Mouse (Mus musculus): ENCODE measurements around the gene Kif24. TPM values are rescaled to one million over a fixed set of nuclear protein-coding genes. Genes with fewer than 3 reads are reported as not detected.

Gene Kif24
- polyA plus RNA-seq, 1 experiment: 0.39 TPM

- TF ChIP-seq POLR2A (IDR thresholded peaks at IDR 0.05; ENCODE audit: borderline replicate concordance, insufficient read depth, low read length) (no peak), CTCF (IDR thresholded peaks at IDR 0.05; ENCODE audit: borderline replicate concordance, insufficient read depth, low read depth, low read length) (no peak)
- H3K4me1 ChIP-seq (ENCODE audit: control insufficient read depth, insufficient read depth, low read length): no peaks in the 10 kb centered on the region
- no peaks in the 10 kb centered on the region for H3K27me3 ChIP-seq (ENCODE audit: control insufficient read depth, insufficient read depth, low read length)
- H3K4me3 ChIP-seq (replicated peaks; ENCODE audit: insufficient read depth, low read depth, low read length): no peak overlapping the region
- DNase-seq: no peak
- no peak overlapping the region for H3K27ac ChIP-seq (ENCODE audit: insufficient read depth, low read length)
- 86% methylated on average over 4 of the region's 4 CpGs for WGBS
Observed at GRCm38 (mm10) chr4:41442790-41443302, 21.8 kb downstream of the Kif24 start.

DNA sequence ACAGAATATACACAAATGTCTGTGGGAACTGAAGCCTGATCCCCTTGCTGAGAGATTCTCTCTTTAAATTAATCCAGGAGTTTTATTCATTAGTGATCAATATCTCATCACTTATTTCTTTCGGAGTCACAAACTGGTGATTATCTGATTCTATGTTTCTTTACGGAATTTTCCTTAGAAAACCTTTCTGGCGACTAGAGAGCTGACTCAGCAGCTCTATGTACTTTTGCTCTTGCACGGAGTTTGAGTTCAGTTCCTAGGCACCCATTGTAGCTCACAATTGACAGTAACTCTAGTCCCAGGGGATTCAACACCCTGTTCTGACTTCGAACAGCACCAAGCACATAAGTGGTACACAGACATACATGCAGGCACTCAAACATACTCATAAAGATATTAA lies 25.8 kb downstream of the Kif24 start:
- no peak for DNase-seq
- no peaks in the 10 kb centered on the region for H3K27me3 ChIP-seq (ENCODE audit: control insufficient read depth, insufficient read depth, low read length)

DNA sequence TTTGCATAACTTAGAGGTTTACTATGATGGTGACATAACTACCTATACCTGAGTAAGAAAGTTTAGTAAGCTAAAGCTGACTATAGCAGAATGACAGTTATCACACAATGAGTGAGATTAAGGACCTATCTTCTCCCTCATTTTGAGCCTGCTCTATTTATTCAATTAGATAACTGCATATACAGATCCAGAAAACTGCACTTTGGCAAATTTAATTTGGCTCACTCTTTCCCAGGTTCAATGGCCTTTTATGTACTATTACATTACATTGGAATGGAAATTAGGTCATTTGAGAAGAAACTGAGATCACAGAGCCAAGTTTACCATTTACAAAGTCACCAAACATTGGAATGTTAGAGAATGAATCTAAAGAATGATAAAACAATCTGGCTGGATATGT lies 47.7 kb downstream of the Kif24 start:
- H3K4me1 ChIP-seq (ENCODE audit: control insufficient read depth, insufficient read depth, low read length): no peaks in the 10 kb centered on the region
- no peak for DNase-seq
- TF ChIP-seq POLR2A (IDR thresholded peaks at IDR 0.05; ENCODE audit: borderline replicate concordance, insufficient read depth, low read length): no peak
- H3K27me3 ChIP-seq (ENCODE audit: control insufficient read depth, insufficient read depth, low read length): no peaks in the 10 kb centered on the region
- H3K27ac ChIP-seq (ENCODE audit: insufficient read depth, low read length): no peak overlapping the region
- H3K4me3 ChIP-seq (replicated peaks; ENCODE audit: insufficient read depth, low read depth, low read length): no peak overlapping the region

More for the DNA sequence above, 25.8 kb downstream of the Kif24 start:
- Histone ChIP-seq H3K4me1 (ENCODE audit: control insufficient read depth, insufficient read depth, low read length) (no peaks in the 10 kb centered on the region), H3K4me3 (replicated peaks; ENCODE audit: insufficient read depth, low read depth, low read length) (no peak overlapping the region), H3K27ac (ENCODE audit: insufficient read depth, low read length) (no peak overlapping the region)
- 93% methylated on average over 5 of the region's 5 CpGs for WGBS
- TF ChIP-seq POLR2A (IDR thresholded peaks at IDR 0.05; ENCODE audit: borderline replicate concordance, insufficient read depth, low read length): no peak
- TF ChIP-seq CTCF (IDR thresholded peaks at IDR 0.05; ENCODE audit: borderline replicate concordance, insufficient read depth, low read depth, low read length): no peak

DNA sequence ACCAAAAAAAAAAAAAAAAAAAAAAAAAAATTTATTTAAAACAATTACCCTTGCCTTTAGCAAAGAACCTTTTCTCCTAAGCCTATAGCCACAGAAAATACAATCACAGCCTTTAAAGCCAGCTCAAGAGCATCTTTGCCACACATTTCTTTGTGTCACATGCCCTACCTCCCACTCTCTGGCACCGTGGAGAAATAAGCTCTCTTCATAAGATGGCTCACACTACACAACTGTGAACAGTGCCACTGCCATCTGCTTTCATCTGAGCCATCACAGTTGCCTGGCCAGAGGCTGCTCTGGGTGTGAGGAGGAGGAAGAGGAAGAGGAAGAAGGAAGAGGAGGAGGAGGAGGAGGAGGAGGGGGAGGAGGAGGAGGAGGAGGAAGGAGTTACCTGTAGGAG lies 55.3 kb downstream of the Kif24 start:
- Histone ChIP-seq H3K4me3 (replicated peaks; ENCODE audit: insufficient read depth, low read depth, low read length) (no peak overlapping the region), H3K27me3 (ENCODE audit: control insufficient read depth, insufficient read depth, low read length) (no peaks in the 10 kb centered on the region), H3K4me1 (ENCODE audit: control insufficient read depth, insufficient read depth, low read length) (no peaks in the 10 kb centered on the region), H3K27ac (ENCODE audit: insufficient read depth, low read length) (no peak overlapping the region)
- TF ChIP-seq POLR2A (IDR thresholded peaks at IDR 0.05; ENCODE audit: borderline replicate concordance, insufficient read depth, low read length) (no peak), CTCF (IDR thresholded peaks at IDR 0.05; ENCODE audit: borderline replicate concordance, insufficient read depth, low read depth, low read length) (no peak)
- WGBS: 63% methylated on average over 1 of the region's 1 CpGs
- DNase-seq: no peak

DNA sequence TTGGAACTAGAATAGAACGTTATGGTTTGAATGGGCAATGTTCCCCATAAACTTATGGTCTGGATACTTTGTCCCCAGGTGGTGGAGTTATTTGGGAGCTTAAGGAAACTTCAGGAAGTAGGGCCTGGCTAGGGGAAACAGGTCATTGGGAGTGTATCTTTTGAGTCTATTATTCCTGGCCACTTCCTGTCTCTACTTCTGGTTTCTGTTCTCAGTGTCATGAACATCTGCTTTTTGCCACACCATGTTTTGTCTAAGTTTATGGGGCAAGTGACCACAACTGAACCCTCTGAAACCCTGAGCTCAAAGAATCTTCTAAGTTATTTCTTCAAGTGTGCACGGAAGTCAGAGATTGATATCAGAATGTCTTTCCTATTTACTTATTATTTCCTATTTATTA lies 57.3 kb downstream of the Kif24 start:
- no peaks in the 10 kb centered on the region for H3K27me3 ChIP-seq (ENCODE audit: control insufficient read depth, insufficient read depth, low read length)
- TF ChIP-seq CTCF (IDR thresholded peaks at IDR 0.05; ENCODE audit: borderline replicate concordance, insufficient read depth, low read depth, low read length) (no peak), POLR2A (IDR thresholded peaks at IDR 0.05; ENCODE audit: borderline replicate concordance, insufficient read depth, low read length) (no peak)
- no peak overlapping the region for H3K27ac ChIP-seq (ENCODE audit: insufficient read depth, low read length)
- DNase-seq: no peak
- H3K4me3 ChIP-seq (replicated peaks; ENCODE audit: insufficient read depth, low read depth, low read length): no peak overlapping the region
- no peaks in the 10 kb centered on the region for H3K4me1 ChIP-seq (ENCODE audit: control insufficient read depth, insufficient read depth, low read length)
- 93% methylated on average over 2 of the region's 2 CpGs for WGBS

DNA sequence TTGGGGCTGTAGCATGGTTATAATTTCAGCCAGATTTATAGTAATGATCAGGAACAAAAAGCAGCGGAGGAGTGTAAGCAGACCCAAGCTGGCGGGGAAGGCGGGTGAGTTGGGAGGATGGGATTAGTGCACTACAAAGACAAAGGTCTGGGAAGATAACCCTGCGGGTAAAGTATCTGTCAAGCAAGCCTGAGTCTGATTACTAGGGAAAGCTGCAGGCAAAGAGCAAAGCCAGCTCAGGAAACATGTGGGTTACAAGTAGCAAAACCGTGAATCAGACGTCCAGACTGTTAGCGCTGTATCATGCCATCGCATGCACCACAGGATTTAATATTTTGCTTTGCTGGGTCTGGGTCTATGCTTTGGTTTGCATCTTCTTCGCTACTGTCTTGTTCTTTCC lies 58.1 kb downstream of the Kif24 start:
- DNase-seq: no peak
- H3K27ac ChIP-seq (ENCODE audit: insufficient read depth, low read length): no peak overlapping the region
- no peaks in the 10 kb centered on the region for H3K27me3 ChIP-seq (ENCODE audit: control insufficient read depth, insufficient read depth, low read length)
- TF ChIP-seq CTCF (IDR thresholded peaks at IDR 0.05; ENCODE audit: borderline replicate concordance, insufficient read depth, low read depth, low read length) (no peak), POLR2A (IDR thresholded peaks at IDR 0.05; ENCODE audit: borderline replicate concordance, insufficient read depth, low read length) (no peak)
- WGBS: 95% methylated on average over 9 of the region's 9 CpGs
- H3K4me1 ChIP-seq (ENCODE audit: control insufficient read depth, insufficient read depth, low read length): no peaks in the 10 kb centered on the region
- no peak overlapping the region for H3K4me3 ChIP-seq (replicated peaks; ENCODE audit: insufficient read depth, low read depth, low read length)

- Histone ChIP-seq H3K27ac (ENCODE audit: insufficient read depth, low read length) (no peak overlapping the region), H3K4me1 (ENCODE audit: control insufficient read depth, insufficient read depth, low read length) (no peaks in the 10 kb centered on the region), H3K4me3 (replicated peaks; ENCODE audit: insufficient read depth, low read depth, low read length) (no peak overlapping the region), H3K27me3 (ENCODE audit: control insufficient read depth, insufficient read depth, low read length) (no peaks in the 10 kb centered on the region)
- no peak for TF ChIP-seq POLR2A (IDR thresholded peaks at IDR 0.05; ENCODE audit: borderline replicate concordance, insufficient read depth, low read length)
- TF ChIP-seq CTCF (IDR thresholded peaks at IDR 0.05; ENCODE audit: borderline replicate concordance, insufficient read depth, low read depth, low read length): no peak
- WGBS: 97% methylated on average over 5 of the region's 5 CpGs
- no peak for DNase-seq
Observed at GRCm38 (mm10) chr4:41401573-41401972, 63.1 kb downstream of the Kif24 start.

DNA sequence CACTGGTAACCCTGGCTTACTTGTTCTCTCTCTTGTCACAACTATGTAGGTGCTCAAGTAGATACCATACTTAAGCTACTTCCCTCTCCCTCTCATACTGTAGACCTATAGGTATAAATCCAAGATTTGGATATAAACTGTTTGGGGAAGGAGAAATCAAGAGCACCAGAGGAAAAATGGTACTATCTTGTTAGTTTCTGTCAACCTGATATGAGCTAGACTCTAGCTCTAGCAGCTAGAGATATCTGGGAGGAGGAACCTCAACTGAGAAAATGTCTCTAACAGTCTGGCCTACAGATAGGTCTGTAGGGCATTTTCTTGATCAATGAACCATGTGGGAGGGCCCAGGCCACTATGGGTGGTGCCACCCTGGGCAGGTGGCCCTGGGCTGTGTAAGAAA lies 63.5 kb downstream of the Kif24 start:
- TF ChIP-seq POLR2A (IDR thresholded peaks at IDR 0.05; ENCODE audit: borderline replicate concordance, insufficient read depth, low read length): no peak
- TF ChIP-seq CTCF (IDR thresholded peaks at IDR 0.05; ENCODE audit: borderline replicate concordance, insufficient read depth, low read depth, low read length): no peak
- no peak overlapping the region for H3K27ac ChIP-seq (ENCODE audit: insufficient read depth, low read length)
- no peaks in the 10 kb centered on the region for H3K4me1 ChIP-seq (ENCODE audit: control insufficient read depth, insufficient read depth, low read length)
- H3K4me3 ChIP-seq (replicated peaks; ENCODE audit: insufficient read depth, low read depth, low read length): no peak overlapping the region
- DNase-seq: no peak
- H3K27me3 ChIP-seq (ENCODE audit: control insufficient read depth, insufficient read depth, low read length): no peaks in the 10 kb centered on the region
